Mouse (Mus musculus) hindbrain, embryonic 14.5 days (tissue): ENCODE measurements around the gene Rin2. TPM values are rescaled to one million over a fixed set of nuclear protein-coding genes. Genes with fewer than 3 reads are reported as not detected.

Source experiments
- ATAC-seq: fragments of 200-750 bp; cut with Nextera tagmentation; 2 replicates; pipeline ENCODE4 v1.8.0; 2017; ENCODE audit warnings: moderate number of reproducible peaks, mild to moderate bottlenecking, moderate TSS enrichment, moderate library complexity; ENCODE audit not compliant: low FRiP score
- DNase-seq: peaks from one replicate; pipeline ENCODE4 v3.0.0-alpha.2; 2015; ENCODE audit warnings: low spot score
- H3K27ac ChIP-seq: fragments of 300-500 bp; sonication (generic); 2 replicates; pipeline ENCODE4 v1.5.1; 2014; ENCODE audit warnings: mild to moderate bottlenecking, moderate library complexity
- H3K27me3 ChIP-seq: fragments of 300-500 bp; sonication (generic); 2 replicates; pipeline ENCODE4 v1.6.1; 2014; ENCODE audit warnings: mild to moderate bottlenecking, low read length, mixed read lengths; ENCODE audit not compliant: control insufficient read depth, insufficient read depth
- H3K36me3 ChIP-seq: fragments of 300-500 bp; sonication (generic); replicated peaks from 2 replicates; pipeline ENCODE4 v1.6.1; 2014; ENCODE audit not compliant: control insufficient read depth, insufficient read depth
- H3K4me1 ChIP-seq: fragments of 300-500 bp; sonication (generic); replicated peaks from 2 replicates; pipeline ENCODE4 v1.6.1; 2014; ENCODE audit warnings: antibody characterized with exemption, low read length, mixed read lengths; ENCODE audit not compliant: control insufficient read depth, insufficient read depth
- H3K4me2 ChIP-seq: fragments of 300-500 bp; sonication (generic); replicated peaks from 2 replicates; pipeline ENCODE4 v1.6.1; 2014; ENCODE audit warnings: mild to moderate bottlenecking, moderate library complexity
- H3K4me3 ChIP-seq: fragments of 300-500 bp; sonication (generic); replicated peaks from 2 replicates; pipeline ENCODE4 v1.5.1; 2014; ENCODE audit warnings: mild to moderate bottlenecking, low read length
- H3K9ac ChIP-seq: fragments of 300-500 bp; sonication (generic); 2 replicates; pipeline ENCODE4 v1.6.1; 2014
- H3K9me3 ChIP-seq: fragments of 300-500 bp; sonication (generic); 2 replicates; pipeline ENCODE4 v1.6.1; 2016; ENCODE audit warnings: low read length; ENCODE audit not compliant: control insufficient read depth
- WGBS: fragments of 180-500 bp; shearing (Covaris S2); extraction: QIAGEN DNeasy Blood & Tissue Kit; methylation state at CpG from one replicate; pipeline ENCODE4 v1.1.7; 2014; 5-methylcytosine and 5-hydroxymethylcytosine counted together
- polyA plus RNA-seq: library from polyadenylated mRNA; unstranded; fragments of >200 nt; fragmentation: Nextera tagmentation; extraction: Ambion mirVana; gene quantifications from 2 replicates; pipeline ENCODE4 v1.2.1, GENCODE M21; 2014

Rin2 gene
- polyA plus RNA-seq, 1 experiment from 2014 or later, result 17.1 TPM

DNA sequence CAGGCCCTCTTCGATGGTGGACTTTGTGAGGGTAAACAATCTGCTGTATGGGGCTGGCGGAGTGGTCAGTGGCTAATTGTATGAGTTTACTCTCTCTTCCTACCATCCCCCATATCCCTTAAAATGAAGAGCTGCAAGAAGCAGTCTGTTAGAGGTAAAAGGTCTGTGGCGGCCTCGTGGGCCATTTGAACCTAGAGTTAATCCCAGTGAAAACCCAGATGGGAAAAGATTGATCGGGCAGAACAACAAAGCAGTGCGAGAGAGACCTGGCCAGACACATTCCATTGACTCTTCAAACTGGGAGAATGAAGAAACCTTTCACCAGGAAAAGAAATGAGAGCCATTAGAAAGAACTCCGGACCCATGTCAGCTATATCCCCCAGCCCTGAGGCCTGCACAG is 11.1 kb upstream of the Rin2 start:
- DNase-seq (no peak), ATAC-seq (no peak)
- Histone ChIP-seq H3K27ac (no peak overlapping the region), H3K4me2 (no peak overlapping the region), H3K27me3 (no peaks in the 10 kb centered on the region), H3K4me3 (no peak overlapping the region), H3K36me3 (no peaks in the 10 kb centered on the region), H3K9me3 (no peaks in the 10 kb centered on the region), H3K9ac (no peak overlapping the region), H3K4me1 (no peaks in the 10 kb centered on the region)
- 92% methylated on average over 7 of the region's 7 CpGs for WGBS

DNA sequence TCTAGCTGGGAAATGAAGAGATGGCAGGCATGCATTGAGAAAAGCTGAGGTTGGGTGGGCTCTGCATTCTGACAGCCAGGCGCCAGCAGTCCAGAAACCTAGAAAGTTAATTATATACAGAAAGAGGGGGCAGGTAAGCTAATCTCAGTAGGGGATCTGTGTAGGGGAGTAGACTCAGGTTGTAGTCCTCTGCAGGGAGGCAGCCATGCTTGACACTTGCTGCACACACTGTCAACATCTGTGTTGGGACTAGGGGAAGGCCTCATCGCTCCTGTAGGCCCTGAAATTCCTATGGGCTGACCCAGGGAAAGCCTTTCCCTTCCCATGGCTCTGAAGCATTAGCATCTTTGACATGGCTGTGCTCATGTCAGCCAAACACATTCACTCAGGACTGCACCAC is 10.7 kb upstream of the Rin2 start:
- ATAC-seq (no peak), DNase-seq (no peak)
- H3K9ac ChIP-seq, result no peak overlapping the region
- 75% methylated on average over 2 of the region's 2 CpGs for WGBS
- no peak overlapping the region for H3K4me2 ChIP-seq
- no peak overlapping the region for H3K27ac ChIP-seq
- H3K4me3 ChIP-seq, result no peak overlapping the region
- no peaks in the 10 kb centered on the region for H3K27me3 ChIP-seq
- no peaks in the 10 kb centered on the region for H3K36me3 ChIP-seq
- H3K9me3 ChIP-seq, result no peaks in the 10 kb centered on the region
- H3K4me1 ChIP-seq, result no peaks in the 10 kb centered on the region

DNA sequence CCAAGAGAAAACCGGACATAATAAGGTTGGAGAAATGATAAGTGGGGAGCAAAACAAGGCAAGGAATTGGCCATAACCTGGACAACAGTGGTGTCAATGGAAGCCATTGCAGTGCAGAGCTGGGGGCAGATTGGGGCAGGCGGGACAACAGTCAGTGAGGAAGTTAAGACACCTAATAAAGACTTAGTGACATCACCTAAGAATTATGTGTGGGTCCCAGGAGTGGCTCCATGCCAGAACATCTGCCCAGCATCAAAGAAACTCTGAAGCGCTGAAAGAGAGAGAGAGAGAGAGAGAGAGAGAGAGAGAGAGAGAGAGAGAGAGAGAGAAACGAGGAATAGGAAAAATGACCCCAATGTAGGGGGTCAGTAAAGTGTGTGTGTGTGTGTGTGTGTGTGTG is 6.9 kb upstream of the Rin2 start:
- no peaks in the 10 kb centered on the region for H3K9me3 ChIP-seq
- no peak overlapping the region for H3K4me2 ChIP-seq
- DNase-seq (no peak), ATAC-seq (no peak)
- no peaks in the 10 kb centered on the region for H3K36me3 ChIP-seq
- H3K4me1 ChIP-seq, result no peaks in the 10 kb centered on the region
- H3K4me3 ChIP-seq, result no peak overlapping the region
- no peak overlapping the region for H3K9ac ChIP-seq
- WGBS, result 90% methylated on average over 4 of the region's 4 CpGs
- H3K27me3 ChIP-seq, result no peaks in the 10 kb centered on the region
- H3K27ac ChIP-seq, result no peak overlapping the region

- Histone ChIP-seq H3K4me2 (no peak overlapping the region), H3K27ac (no peak overlapping the region), H3K4me1 (no peaks in the 10 kb centered on the region), H3K27me3 (no peaks in the 10 kb centered on the region), H3K4me3 (no peak overlapping the region), H3K9me3 (no peaks in the 10 kb centered on the region), H3K36me3 (no peaks in the 10 kb centered on the region), H3K9ac (no peak overlapping the region)
- 90% methylated on average over 4 of the region's 4 CpGs for WGBS
- ATAC-seq (no peak), DNase-seq (no peak)
These were observed 4.9 kb upstream of the Rin2 start for GRCm38 (mm10) chr2:145670131-145670530.

DNA sequence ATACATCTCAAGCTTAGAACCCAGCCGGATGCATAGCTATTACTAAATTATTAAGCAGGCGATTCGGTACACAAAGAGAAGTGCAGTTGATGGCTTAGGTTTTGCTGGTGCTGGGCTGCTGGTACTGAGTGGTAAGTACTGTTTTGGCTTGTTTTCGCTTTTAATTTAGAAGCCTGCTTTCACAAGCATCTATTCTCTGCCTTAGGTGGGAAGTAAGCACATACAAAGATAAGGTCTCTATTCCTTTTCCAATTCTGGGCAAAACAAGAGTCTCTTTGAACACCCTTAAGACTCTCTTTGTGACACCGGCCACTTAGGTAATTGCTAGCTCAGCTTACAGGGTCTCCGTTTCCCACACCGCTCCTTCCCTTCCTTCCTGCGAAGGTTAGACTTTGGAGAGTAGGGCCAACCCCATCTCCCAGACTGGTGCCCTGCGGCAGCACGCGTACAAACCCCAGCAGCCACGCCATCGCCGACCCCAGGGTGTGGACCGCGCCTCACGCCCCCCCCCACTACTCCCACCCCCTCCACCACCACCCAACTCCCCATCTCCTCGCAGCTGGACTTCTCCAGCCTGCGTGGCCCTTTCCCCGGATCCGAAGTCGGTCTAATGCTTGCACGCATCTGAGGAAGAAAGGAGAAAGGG is 396 bp upstream of the Rin2 start:
- peak overlapping the region; percentile 59 for H3K4me3 ChIP-seq
- H3K4me1 ChIP-seq, result peaks cover 11% of the 10 kb centered on the region
- peak; percentile 32 for DNase-seq
- ATAC-seq, result no peak; the same call in 1 of the 2 replicates
- no peaks in the 10 kb centered on the region for H3K9me3 ChIP-seq
- peak overlapping the region; percentile 71 for H3K4me2 ChIP-seq
- peak overlapping the region; percentile 72 for H3K9ac ChIP-seq
- WGBS, result 5% methylated on average over 22 of the region's 23 CpGs
- H3K27me3 ChIP-seq, result no peaks in the 10 kb centered on the region
- no peak overlapping the region for H3K27ac ChIP-seq
- no peaks in the 10 kb centered on the region for H3K36me3 ChIP-seq

DNA sequence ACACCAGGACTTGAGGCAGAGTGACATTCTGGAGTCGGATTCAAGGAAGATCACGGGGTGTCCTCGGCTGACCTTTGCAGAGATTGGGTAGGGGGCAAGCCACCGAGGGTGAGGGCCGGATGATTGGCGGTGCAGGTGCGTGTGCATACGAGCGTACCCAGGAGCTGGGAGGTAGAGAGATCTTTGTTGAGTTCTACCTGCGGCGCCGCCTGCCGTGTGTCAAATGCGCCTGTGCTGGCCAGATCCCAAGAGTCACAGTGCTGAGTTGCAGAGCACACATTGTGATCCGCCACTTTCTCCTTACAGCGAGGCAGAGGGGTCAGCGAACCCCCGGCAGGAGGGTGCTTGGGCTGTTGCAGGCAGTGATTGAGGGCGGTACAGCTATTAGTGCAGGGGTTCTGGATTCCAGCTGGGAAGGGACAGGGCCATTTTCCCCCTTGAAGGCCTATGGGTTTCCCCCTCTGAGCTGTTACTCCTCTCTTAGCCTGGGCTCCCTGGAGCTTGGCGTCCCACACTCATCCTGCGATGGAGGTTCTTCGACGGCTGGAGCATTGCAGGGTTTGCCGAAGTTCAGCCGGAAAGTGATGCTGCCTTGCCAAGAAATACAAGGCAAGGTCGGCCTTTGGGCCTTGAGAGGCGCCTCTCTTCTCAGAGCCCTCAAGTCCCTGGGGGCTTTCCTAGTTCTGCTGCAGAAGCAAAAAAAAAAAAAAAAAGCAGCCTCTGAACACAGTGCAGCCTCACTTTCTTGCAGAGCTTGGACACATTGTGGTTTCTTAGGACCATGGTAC is 935 bp downstream of the Rin2 start:
- ATAC-seq (peak; percentile 76), DNase-seq (peak; percentile 53)
- Histone ChIP-seq H3K4me3 (peak overlapping the region; percentile 59), H3K4me2 (peak overlapping the region; percentile 71), H3K27me3 (no peaks in the 10 kb centered on the region), H3K9ac (peak overlapping the region; percentile 72), H3K27ac (peak overlapping the region; percentile 33; the same call in 1 of the 2 replicates), H3K9me3 (no peaks in the 10 kb centered on the region), H3K4me1 (peaks cover 11% of the 10 kb centered on the region), H3K36me3 (no peaks in the 10 kb centered on the region)
- 7% methylated on average over 27 of the region's 27 CpGs for WGBS

DNA sequence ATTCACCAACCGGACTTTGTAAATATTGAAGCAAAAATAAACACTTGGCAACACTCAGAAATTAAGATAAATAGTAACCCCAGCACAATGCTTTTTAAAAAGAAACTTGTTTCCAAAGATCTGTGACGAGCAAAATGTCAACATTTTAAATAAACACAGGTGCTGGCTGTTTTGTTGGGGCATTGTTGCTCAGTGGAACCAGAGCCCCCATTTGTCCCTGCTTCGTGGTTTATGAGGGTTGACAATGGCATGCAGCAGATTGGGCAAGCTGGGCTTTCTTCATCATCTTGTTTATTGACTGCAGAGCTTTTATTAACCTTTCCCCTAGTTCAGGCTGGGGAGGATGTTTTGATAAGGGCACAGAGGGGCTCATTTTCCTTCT is 1.5 kb downstream of the Rin2 start:
- H3K4me2 ChIP-seq, result peak overlapping the region; percentile 71
- ATAC-seq (no peak), DNase-seq (no peak)
- H3K4me1 ChIP-seq, result peaks cover 11% of the 10 kb centered on the region
- 70% methylated on average over 3 of the region's 3 CpGs for WGBS
- no peak overlapping the region for H3K27ac ChIP-seq
- peak overlapping the region; percentile 72 for H3K9ac ChIP-seq
- peak overlapping the region; percentile 59; the same call in 1 of the 2 replicates for H3K4me3 ChIP-seq
- H3K36me3 ChIP-seq, result no peaks in the 10 kb centered on the region
- H3K9me3 ChIP-seq, result no peaks in the 10 kb centered on the region
- no peaks in the 10 kb centered on the region for H3K27me3 ChIP-seq

DNA sequence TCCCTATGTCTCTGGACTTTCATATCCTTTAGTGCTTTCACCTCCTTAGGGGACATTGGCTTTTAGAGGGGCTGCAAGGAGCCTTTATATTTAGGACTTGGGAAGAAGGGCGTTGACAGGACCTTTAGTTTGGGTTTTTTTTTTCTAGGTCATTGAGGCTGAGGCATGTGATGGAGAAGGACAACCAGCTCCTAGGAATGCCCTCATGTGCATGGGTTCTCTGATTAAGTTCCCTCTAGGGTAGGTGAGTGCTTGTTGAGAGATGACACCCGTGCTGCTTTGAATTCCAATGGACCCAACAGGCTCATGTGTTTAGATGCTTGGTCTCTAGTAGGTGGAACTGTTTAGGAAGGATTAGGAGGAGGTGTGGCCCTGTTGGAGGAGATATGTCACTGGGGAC is 1.9 kb downstream of the Rin2 start:
- peak overlapping the region; percentile 71 for H3K4me2 ChIP-seq
- no peak overlapping the region for H3K27ac ChIP-seq

GRCm38 (mm10) chr2:145680141-145680540 is 5.1 kb downstream of the Rin2 start:
- Histone ChIP-seq H3K4me2 (no peak overlapping the region), H3K36me3 (no peaks in the 10 kb centered on the region), H3K4me3 (no peak overlapping the region), H3K9ac (no peak overlapping the region), H3K9me3 (no peaks in the 10 kb centered on the region), H3K27me3 (no peaks in the 10 kb centered on the region), H3K27ac (no peak overlapping the region), H3K4me1 (peaks cover 11% of the 10 kb centered on the region)
- DNase-seq, result no peak
- 88% methylated on average over 2 of the region's 2 CpGs for whole genome bisulfite sequencing
- ATAC-seq, result no peak

More for the DNA sequence above, 1.9 kb downstream of the Rin2 start:
- 93% methylated on average over 2 of the region's 2 CpGs for WGBS
- Histone ChIP-seq H3K27me3 (no peaks in the 10 kb centered on the region), H3K9me3 (no peaks in the 10 kb centered on the region), H3K4me1 (peaks cover 11% of the 10 kb centered on the region), H3K9ac (no peak overlapping the region), H3K36me3 (no peaks in the 10 kb centered on the region), H3K4me3 (no peak overlapping the region)
- ATAC-seq (no peak), DNase-seq (no peak)
